Mouse (Mus musculus): ENCODE results near the gene Bend7. TPM values are rescaled to one million over a fixed set of nuclear protein-coding genes. Genes with fewer than 3 reads are reported as not detected.

Gene Bend7
- total RNA-seq, 1 experiment from 2014 or later, result 2.6 TPM

DNA sequence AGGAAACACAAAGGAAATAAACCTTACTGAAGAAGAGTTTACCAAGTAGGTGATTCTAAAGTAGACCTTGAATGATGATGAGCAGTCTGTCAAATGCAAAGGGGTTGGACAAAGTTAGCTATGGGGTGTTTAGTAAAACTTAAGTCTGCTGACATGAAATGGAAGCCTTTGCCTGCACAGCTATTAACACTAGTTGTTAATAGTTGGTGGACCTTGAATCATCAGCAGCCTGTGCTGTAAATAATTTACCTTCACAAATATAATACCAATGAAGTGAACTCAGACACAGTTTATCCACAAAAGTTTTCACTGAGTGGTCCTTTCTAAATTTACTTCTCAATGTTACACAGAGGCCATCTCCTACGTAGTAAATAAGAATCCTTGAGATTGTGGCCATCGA, 52.7 kb downstream of the Bend7 start:
- ATAC-seq (replicated peaks in 1 of 2; ENCODE audit: insufficient read depth in 1 of 2, low FRiP score in 2 of 2, low TSS enrichment in 1 of 2, low read depth in 1 of 2, poor library complexity in 2 of 2, severe bottlenecking in 2 of 2), result no peak

GRCm38 (mm10) chr2:4773911-4774310, 56.3 kb downstream of the Bend7 start:
- no peak for ATAC-seq (replicated peaks in 1 of 2; ENCODE audit: insufficient read depth in 1 of 2, low FRiP score in 2 of 2, low TSS enrichment in 1 of 2, low read depth in 1 of 2, poor library complexity in 2 of 2, severe bottlenecking in 2 of 2)

DNA sequence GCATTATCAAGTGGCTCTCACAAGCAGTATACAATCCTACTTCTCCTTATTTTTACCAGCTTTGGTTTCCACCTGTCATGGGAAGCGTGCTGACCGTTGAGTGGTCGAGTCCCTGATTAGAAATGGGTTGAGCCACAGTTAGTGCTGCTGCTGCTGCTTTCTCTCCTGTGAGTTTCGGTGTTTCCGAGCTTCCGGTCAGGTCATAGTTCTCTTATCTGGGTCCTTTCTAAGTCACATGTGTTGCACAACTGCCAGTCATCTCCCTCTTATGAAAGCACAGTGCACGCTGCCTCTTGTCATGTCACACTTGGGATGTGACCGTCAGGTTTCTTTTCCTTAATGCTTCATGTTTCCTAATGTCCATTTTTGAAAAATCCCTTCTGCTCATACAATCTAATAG, 59.7 kb downstream of the Bend7 start:
- ATAC-seq (replicated peaks in 1 of 2; ENCODE audit: insufficient read depth in 1 of 2, low FRiP score in 2 of 2, low TSS enrichment in 1 of 2, low read depth in 1 of 2, poor library complexity in 2 of 2, severe bottlenecking in 2 of 2), result no peak

DNA sequence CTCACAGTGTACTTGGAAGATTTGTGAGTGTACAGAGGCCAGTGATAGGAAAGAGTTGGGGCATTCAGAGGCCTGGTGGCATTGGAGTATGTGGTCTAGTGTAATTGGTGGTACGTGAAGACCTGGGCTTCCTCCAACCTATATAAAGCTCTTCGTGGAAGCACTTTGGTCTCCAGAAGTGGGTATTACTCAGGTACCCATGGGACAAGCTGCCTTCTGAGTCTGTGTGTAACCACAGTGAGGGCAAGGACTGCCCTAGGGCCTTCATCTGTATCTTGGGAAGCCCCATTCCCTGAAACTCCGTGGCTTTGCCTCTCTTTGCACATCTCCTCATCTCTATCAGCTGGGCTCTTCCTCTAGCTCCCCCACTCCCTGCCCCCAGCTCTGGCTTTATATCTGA, 64.0 kb downstream of the Bend7 start:
- ATAC-seq (replicated peaks in 1 of 2; ENCODE audit: insufficient read depth in 1 of 2, low FRiP score in 2 of 2, low TSS enrichment in 1 of 2, low read depth in 1 of 2, poor library complexity in 2 of 2, severe bottlenecking in 2 of 2), result no peak

- no peak for ATAC-seq (replicated peaks in 1 of 2; ENCODE audit: insufficient read depth in 1 of 2, low FRiP score in 2 of 2, low TSS enrichment in 1 of 2, low read depth in 1 of 2, poor library complexity in 2 of 2, severe bottlenecking in 2 of 2)
Measured at GRCm38 (mm10) chr2:4782401-4782800, 64.8 kb downstream of the Bend7 start.

DNA sequence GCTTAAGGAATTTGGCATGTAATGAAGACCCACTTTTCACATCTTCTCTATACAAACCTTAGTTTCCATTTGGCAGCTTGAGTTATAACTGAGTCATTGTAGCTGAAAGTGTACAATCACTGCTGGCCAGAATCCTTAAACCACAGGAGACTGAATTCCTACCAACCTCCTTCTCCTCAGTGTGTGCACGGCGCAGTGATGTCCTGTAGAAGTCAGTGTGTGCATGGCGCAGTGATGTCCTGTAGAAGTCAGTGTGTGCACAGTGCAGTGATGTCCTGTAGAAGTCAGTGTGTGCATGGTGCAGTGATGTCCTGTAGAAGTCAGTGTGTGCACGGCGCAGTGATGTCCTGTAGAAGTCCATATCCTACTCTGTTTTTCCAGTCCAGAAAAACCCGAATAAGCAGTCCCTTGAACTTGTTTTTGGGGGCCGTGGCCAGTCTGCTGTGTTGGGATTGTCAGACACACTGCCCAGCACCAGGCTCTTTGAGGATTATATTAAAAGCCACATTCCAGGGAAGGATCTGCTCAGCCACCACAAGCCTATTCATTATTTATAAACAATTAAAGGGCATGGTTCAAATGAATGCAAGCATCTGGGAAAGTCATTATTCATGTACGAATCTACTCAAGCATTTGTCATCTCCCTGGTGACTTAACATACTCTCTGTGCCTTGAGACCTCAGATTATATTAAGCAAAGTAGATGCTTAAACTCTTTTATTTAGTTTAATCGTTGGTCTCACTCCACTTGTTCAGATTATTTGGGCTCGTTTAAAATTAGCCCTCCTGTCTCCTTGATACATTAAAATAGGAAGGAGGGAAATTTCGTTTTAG, 65.4 kb downstream of the Bend7 start:
- peak in 1 of 2 experiments; percentile 14; a peak in 2 of 4 replicates for ATAC-seq (replicated peaks in 1 of 2; ENCODE audit: insufficient read depth in 1 of 2, low FRiP score in 2 of 2, low TSS enrichment in 1 of 2, low read depth in 1 of 2, poor library complexity in 2 of 2, severe bottlenecking in 2 of 2)

DNA sequence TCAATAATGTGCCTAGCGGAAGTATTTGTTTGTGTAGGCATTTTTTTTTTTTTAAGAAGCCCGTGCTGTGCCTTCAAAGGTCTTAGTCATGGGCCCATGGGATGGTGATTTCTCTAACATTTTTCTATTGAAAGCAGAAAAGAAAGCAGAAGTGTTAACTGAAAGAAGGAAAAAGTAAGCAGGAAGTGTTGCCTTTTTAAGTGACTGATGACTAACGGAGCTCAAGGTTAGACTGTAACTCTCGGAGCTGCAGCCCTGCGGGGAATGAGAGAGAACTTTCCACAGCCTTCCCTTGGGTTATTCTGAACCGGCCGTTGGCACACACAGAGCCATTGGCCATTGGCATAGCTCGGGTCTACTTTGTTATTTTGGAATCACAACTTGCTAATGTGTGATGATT, 66.4 kb downstream of the Bend7 start:
- peak; percentile 62 to 65; a peak in 3 of 4 replicates for ATAC-seq (replicated peaks in 1 of 2; ENCODE audit: insufficient read depth in 1 of 2, low FRiP score in 2 of 2, low TSS enrichment in 1 of 2, low read depth in 1 of 2, poor library complexity in 2 of 2, severe bottlenecking in 2 of 2)

- no peak for ATAC-seq (replicated peaks in 1 of 2; ENCODE audit: insufficient read depth in 1 of 2, low FRiP score in 2 of 2, low TSS enrichment in 1 of 2, low read depth in 1 of 2, poor library complexity in 2 of 2, severe bottlenecking in 2 of 2)
Measured at GRCm38 (mm10) chr2:4785016-4785415, 67.4 kb downstream of the Bend7 start.

- ATAC-seq (replicated peaks in 1 of 2; ENCODE audit: insufficient read depth in 1 of 2, low FRiP score in 2 of 2, low TSS enrichment in 1 of 2, low read depth in 1 of 2, poor library complexity in 2 of 2, severe bottlenecking in 2 of 2), result no peak
Measured at GRCm38 (mm10) chr2:4787223-4787622, 69.6 kb downstream of the Bend7 start.

- no peak for ATAC-seq (replicated peaks in 1 of 2; ENCODE audit: insufficient read depth in 1 of 2, low FRiP score in 2 of 2, low TSS enrichment in 1 of 2, low read depth in 1 of 2, poor library complexity in 2 of 2, severe bottlenecking in 2 of 2)
Measured at GRCm38 (mm10) chr2:4791646-4792045, 74.0 kb downstream of the Bend7 start.

- no peak for ATAC-seq (replicated peaks in 1 of 2; ENCODE audit: insufficient read depth in 1 of 2, low FRiP score in 2 of 2, low TSS enrichment in 1 of 2, low read depth in 1 of 2, poor library complexity in 2 of 2, severe bottlenecking in 2 of 2)
Measured at GRCm38 (mm10) chr2:4792554-4792953, 74.9 kb downstream of the Bend7 start.

GRCm38 (mm10) chr2:4802395-4803176, 85.0 kb downstream of the Bend7 start:
- ATAC-seq (replicated peaks in 1 of 2; ENCODE audit: insufficient read depth in 1 of 2, low FRiP score in 2 of 2, low TSS enrichment in 1 of 2, low read depth in 1 of 2, poor library complexity in 2 of 2, severe bottlenecking in 2 of 2), result no peak

GRCm38 (mm10) chr2:4816308-4816707, 98.7 kb downstream of the Bend7 start:
- ATAC-seq (replicated peaks in 1 of 2; ENCODE audit: insufficient read depth in 1 of 2, low FRiP score in 2 of 2, low TSS enrichment in 1 of 2, low read depth in 1 of 2, poor library complexity in 2 of 2, severe bottlenecking in 2 of 2), result no peak

GRCm38 (mm10) chr2:4817678-4818077, 100.0 kb downstream of the Bend7 start:
- ATAC-seq (replicated peaks in 1 of 2; ENCODE audit: insufficient read depth in 1 of 2, low FRiP score in 2 of 2, low TSS enrichment in 1 of 2, low read depth in 1 of 2, poor library complexity in 2 of 2, severe bottlenecking in 2 of 2), result no peak

DNA sequence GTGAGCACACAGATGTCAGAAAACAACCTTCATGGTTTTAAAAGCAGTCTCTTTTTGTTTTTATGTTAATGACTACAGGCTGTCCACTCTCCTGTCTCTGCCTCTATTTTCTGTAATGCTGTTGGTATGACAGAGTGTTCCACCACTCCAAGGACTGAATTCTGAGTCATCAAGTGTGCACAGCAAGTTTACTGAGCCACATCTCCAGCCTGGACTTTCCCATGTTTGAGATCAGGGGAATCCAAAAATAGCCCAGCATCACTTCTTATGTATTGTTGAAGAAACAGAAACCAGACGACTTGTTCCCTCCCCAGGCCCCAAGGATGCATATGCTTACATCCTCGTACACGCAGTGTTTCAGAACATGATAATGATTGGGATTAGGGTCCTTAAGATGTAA, 102.6 kb downstream of the Bend7 start:
- no peak for ATAC-seq (replicated peaks in 1 of 2; ENCODE audit: insufficient read depth in 1 of 2, low FRiP score in 2 of 2, low TSS enrichment in 1 of 2, low read depth in 1 of 2, poor library complexity in 2 of 2, severe bottlenecking in 2 of 2)

- ATAC-seq (replicated peaks in 1 of 2; ENCODE audit: insufficient read depth in 1 of 2, low FRiP score in 2 of 2, low TSS enrichment in 1 of 2, low read depth in 1 of 2, poor library complexity in 2 of 2, severe bottlenecking in 2 of 2), result no peak
Measured at GRCm38 (mm10) chr2:4824067-4824466, 106.4 kb downstream of the Bend7 start.

DNA sequence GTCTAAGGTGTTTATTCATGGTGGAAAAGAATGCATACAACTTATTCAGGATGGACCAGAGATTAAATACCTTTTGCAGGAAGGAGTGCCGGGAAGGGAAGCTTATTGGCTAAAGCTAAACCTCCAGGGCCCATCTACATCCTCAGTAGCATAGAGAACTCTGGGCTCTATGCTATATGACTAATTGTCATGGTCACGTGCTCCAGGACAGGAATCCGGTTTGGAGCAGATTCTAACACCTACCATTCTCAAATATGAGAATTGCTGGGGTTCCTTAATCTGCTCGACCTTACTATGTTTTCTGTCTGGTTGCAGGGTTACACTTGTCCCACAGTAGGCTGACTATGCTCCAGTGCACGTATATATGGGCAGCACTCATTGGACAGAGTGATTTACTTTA, 110.4 kb downstream of the Bend7 start:
- ATAC-seq (replicated peaks in 1 of 2; ENCODE audit: insufficient read depth in 1 of 2, low FRiP score in 2 of 2, low TSS enrichment in 1 of 2, low read depth in 1 of 2, poor library complexity in 2 of 2, severe bottlenecking in 2 of 2), result no peak

- ATAC-seq (replicated peaks in 1 of 2; ENCODE audit: insufficient read depth in 1 of 2, low FRiP score in 2 of 2, low TSS enrichment in 1 of 2, low read depth in 1 of 2, poor library complexity in 2 of 2, severe bottlenecking in 2 of 2), result no peak
Measured at GRCm38 (mm10) chr2:4828446-4828997, 110.9 kb downstream of the Bend7 start.

Data from hematopoietic stem cell, adult 5-6 weeks (primary cell).